Mouse (Mus musculus): ENCODE measurements around the gene Zfp683.

GRCm38 (mm10) chr4:134091225-134091529 is 37.5 kb downstream of the Zfp683 start:
- no peak for TF ChIP-seq EP300 (IDR thresholded peaks at IDR 0.05)
- no peak for TF ChIP-seq CTCF (IDR thresholded peaks at IDR 0.05)
